Mouse (Mus musculus): Measurements from ENCODE around the gene Syt1. TPM values are rescaled to one million over a fixed set of nuclear protein-coding genes. Genes with fewer than 3 reads are reported as not detected.

The Syt1 gene
- polyA plus RNA-seq, 1 experiment from 2014 or later = 16.9 TPM

GRCm38 (mm10) chr10:108541555-108541954 lies 469.2 kb downstream of the Syt1 start:
- no peaks in the 10 kb centered on the region for H3K36me3 ChIP-seq (ENCODE audit: control insufficient read depth, insufficient read depth, low read length)
- no peaks in the 10 kb centered on the region for H3K27me3 ChIP-seq (ENCODE audit: control insufficient read depth, insufficient read depth, low read length)
- no peaks in the 10 kb centered on the region for H3K9me3 ChIP-seq (ENCODE audit: control insufficient read depth, low read length)
- no peaks in the 10 kb centered on the region for H3K4me1 ChIP-seq (replicated peaks; ENCODE audit: control insufficient read depth, insufficient read depth, low read length)
- no peak overlapping the region for H3K9ac ChIP-seq (ENCODE audit: low read length)
- ATAC-seq (replicated peaks; ENCODE audit: low FRiP score) = no peak
- WGBS = 86% methylated on average over 9 of the region's 9 CpGs
- H3K27ac ChIP-seq (ENCODE audit: low read depth, low read length) = no peak overlapping the region
- no peak overlapping the region for H3K4me2 ChIP-seq (ENCODE audit: low read depth, low read length, severe bottlenecking)
- H3K4me3 ChIP-seq (ENCODE audit: low read depth, low read length) = no peak overlapping the region
- no peak for DNase-seq (ENCODE audit: low spot score)

GRCm38 (mm10) chr10:108538546-108538945 lies 472.2 kb downstream of the Syt1 start:
- ATAC-seq (replicated peaks; ENCODE audit: low FRiP score) (no peak), DNase-seq (ENCODE audit: low spot score) (no peak)
- Histone ChIP-seq H3K36me3 (ENCODE audit: control insufficient read depth, insufficient read depth, low read length) (no peaks in the 10 kb centered on the region), H3K4me3 (ENCODE audit: low read depth, low read length) (no peak overlapping the region), H3K4me2 (ENCODE audit: low read depth, low read length, severe bottlenecking) (no peak overlapping the region), H3K4me1 (replicated peaks; ENCODE audit: control insufficient read depth, insufficient read depth, low read length) (no peaks in the 10 kb centered on the region), H3K27me3 (ENCODE audit: control insufficient read depth, insufficient read depth, low read length) (no peaks in the 10 kb centered on the region), H3K9me3 (ENCODE audit: control insufficient read depth, low read length) (no peaks in the 10 kb centered on the region), H3K27ac (ENCODE audit: low read depth, low read length) (no peak overlapping the region), H3K9ac (ENCODE audit: low read length) (no peak overlapping the region)
- WGBS = 87% methylated on average over 3 of the region's 3 CpGs

DNA sequence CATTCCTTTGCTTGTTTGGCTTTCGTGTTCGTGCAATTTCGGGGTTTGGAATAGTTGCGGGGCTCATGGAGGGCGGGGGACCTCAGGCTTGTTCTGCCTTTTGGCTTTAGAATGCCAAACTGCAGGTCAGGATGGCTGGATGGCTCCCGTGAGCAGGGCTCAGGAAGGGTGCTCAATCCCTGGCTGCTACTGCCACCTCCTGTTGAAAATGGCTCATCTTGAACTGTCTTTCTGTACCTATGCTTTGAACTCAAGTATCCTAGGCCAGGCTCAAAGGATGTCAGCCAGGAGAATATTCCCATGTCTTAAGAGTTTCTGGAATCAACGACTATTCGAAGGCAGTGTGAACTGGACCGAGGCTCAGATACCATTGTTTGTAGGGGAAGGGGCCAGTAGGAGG lies 473.1 kb downstream of the Syt1 start:
- no peak overlapping the region for H3K27ac ChIP-seq (ENCODE audit: low read depth, low read length)
- no peak overlapping the region for H3K4me3 ChIP-seq (ENCODE audit: low read depth, low read length)
- no peaks in the 10 kb centered on the region for H3K9me3 ChIP-seq (ENCODE audit: control insufficient read depth, low read length)
- H3K4me2 ChIP-seq (ENCODE audit: low read depth, low read length, severe bottlenecking) = no peak overlapping the region
- H3K4me1 ChIP-seq (replicated peaks; ENCODE audit: control insufficient read depth, insufficient read depth, low read length) = no peaks in the 10 kb centered on the region
- DNase-seq (ENCODE audit: low spot score) (no peak), ATAC-seq (replicated peaks; ENCODE audit: low FRiP score) (no peak)
- H3K9ac ChIP-seq (ENCODE audit: low read length) = no peak overlapping the region
- no peaks in the 10 kb centered on the region for H3K36me3 ChIP-seq (ENCODE audit: control insufficient read depth, insufficient read depth, low read length)
- 75% methylated on average over 9 of the region's 9 CpGs for WGBS
- H3K27me3 ChIP-seq (ENCODE audit: control insufficient read depth, insufficient read depth, low read length) = no peaks in the 10 kb centered on the region

- 50% methylated on average over 5 of the region's 5 CpGs for WGBS
- H3K27ac ChIP-seq (ENCODE audit: low read depth, low read length) = no peak overlapping the region
- ATAC-seq (replicated peaks; ENCODE audit: low FRiP score) = no peak
Measured at GRCm38 (mm10) chr10:108535922-108536321, 474.9 kb downstream of the Syt1 start.

GRCm38 (mm10) chr10:108534112-108534511 lies 476.7 kb downstream of the Syt1 start:
- no peaks in the 10 kb centered on the region for H3K36me3 ChIP-seq (ENCODE audit: control insufficient read depth, insufficient read depth, low read length)

More at GRCm38 (mm10) chr10:108535922-108536321, 474.9 kb downstream of the Syt1 start:
- DNase-seq (ENCODE audit: low spot score) = no peak
- Histone ChIP-seq H3K9ac (ENCODE audit: low read length) (no peak overlapping the region), H3K4me3 (ENCODE audit: low read depth, low read length) (no peak overlapping the region), H3K4me1 (replicated peaks; ENCODE audit: control insufficient read depth, insufficient read depth, low read length) (no peaks in the 10 kb centered on the region), H3K9me3 (ENCODE audit: control insufficient read depth, low read length) (no peaks in the 10 kb centered on the region), H3K4me2 (ENCODE audit: low read depth, low read length, severe bottlenecking) (no peak overlapping the region), H3K27me3 (ENCODE audit: control insufficient read depth, insufficient read depth, low read length) (no peaks in the 10 kb centered on the region), H3K36me3 (ENCODE audit: control insufficient read depth, insufficient read depth, low read length) (no peaks in the 10 kb centered on the region)

GRCm38 (mm10) chr10:108532916-108533315 lies 477.9 kb downstream of the Syt1 start:
- no peaks in the 10 kb centered on the region for H3K36me3 ChIP-seq (ENCODE audit: control insufficient read depth, insufficient read depth, low read length)
- no peak overlapping the region for H3K4me3 ChIP-seq (ENCODE audit: low read depth, low read length)
- no peak overlapping the region for H3K4me2 ChIP-seq (ENCODE audit: low read depth, low read length, severe bottlenecking)
- no peak for DNase-seq (ENCODE audit: low spot score)
- no peaks in the 10 kb centered on the region for H3K4me1 ChIP-seq (replicated peaks; ENCODE audit: control insufficient read depth, insufficient read depth, low read length)
- no peaks in the 10 kb centered on the region for H3K27me3 ChIP-seq (ENCODE audit: control insufficient read depth, insufficient read depth, low read length)
- no peak overlapping the region for H3K27ac ChIP-seq (ENCODE audit: low read depth, low read length)
- no peak for ATAC-seq (replicated peaks; ENCODE audit: low FRiP score)
- H3K9ac ChIP-seq (ENCODE audit: low read length) = no peak overlapping the region
- WGBS = 95% methylated on average over 11 of the region's 11 CpGs
- no peaks in the 10 kb centered on the region for H3K9me3 ChIP-seq (ENCODE audit: control insufficient read depth, low read length)

More at GRCm38 (mm10) chr10:108534112-108534511, 476.7 kb downstream of the Syt1 start:
- ATAC-seq (replicated peaks; ENCODE audit: low FRiP score) = no peak
- H3K4me3 ChIP-seq (ENCODE audit: low read depth, low read length) = no peak overlapping the region
- WGBS = 78% methylated on average over 4 of the region's 4 CpGs
- no peak overlapping the region for H3K4me2 ChIP-seq (ENCODE audit: low read depth, low read length, severe bottlenecking)
- H3K27ac ChIP-seq (ENCODE audit: low read depth, low read length) = no peak overlapping the region
- H3K4me1 ChIP-seq (replicated peaks; ENCODE audit: control insufficient read depth, insufficient read depth, low read length) = no peaks in the 10 kb centered on the region
- DNase-seq (ENCODE audit: low spot score) = no peak
- H3K9ac ChIP-seq (ENCODE audit: low read length) = no peak overlapping the region
- no peaks in the 10 kb centered on the region for H3K9me3 ChIP-seq (ENCODE audit: control insufficient read depth, low read length)
- no peaks in the 10 kb centered on the region for H3K27me3 ChIP-seq (ENCODE audit: control insufficient read depth, insufficient read depth, low read length)

DNA sequence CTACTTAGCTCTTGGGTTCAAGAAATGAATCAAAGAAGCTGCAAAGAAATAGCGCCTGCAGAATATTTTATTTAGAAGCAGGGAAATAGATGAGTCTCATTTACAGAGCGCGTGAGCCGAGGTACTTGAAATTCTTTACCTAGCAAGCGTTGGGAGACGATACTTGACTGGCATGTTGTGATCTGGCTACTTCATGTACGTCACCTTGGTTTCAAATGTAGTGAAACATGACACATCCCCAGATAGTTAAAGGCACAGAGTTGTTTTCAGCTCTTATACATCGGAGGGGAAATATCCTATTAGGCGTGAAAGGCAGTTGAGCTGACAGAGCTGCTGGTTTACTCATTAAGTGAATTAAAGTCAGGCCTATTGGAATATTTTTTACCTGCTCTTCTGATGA lies 478.5 kb downstream of the Syt1 start:
- Histone ChIP-seq H3K4me3 (ENCODE audit: low read depth, low read length) (no peak overlapping the region), H3K27me3 (ENCODE audit: control insufficient read depth, insufficient read depth, low read length) (no peaks in the 10 kb centered on the region), H3K27ac (ENCODE audit: low read depth, low read length) (no peak overlapping the region), H3K36me3 (ENCODE audit: control insufficient read depth, insufficient read depth, low read length) (no peaks in the 10 kb centered on the region), H3K9me3 (ENCODE audit: control insufficient read depth, low read length) (no peaks in the 10 kb centered on the region), H3K4me1 (replicated peaks; ENCODE audit: control insufficient read depth, insufficient read depth, low read length) (no peaks in the 10 kb centered on the region), H3K4me2 (ENCODE audit: low read depth, low read length, severe bottlenecking) (no peak overlapping the region), H3K9ac (ENCODE audit: low read length) (no peak overlapping the region)
- ATAC-seq (replicated peaks; ENCODE audit: low FRiP score) (no peak), DNase-seq (ENCODE audit: low spot score) (no peak)
- 85% methylated on average over 9 of the region's 9 CpGs for WGBS

DNA sequence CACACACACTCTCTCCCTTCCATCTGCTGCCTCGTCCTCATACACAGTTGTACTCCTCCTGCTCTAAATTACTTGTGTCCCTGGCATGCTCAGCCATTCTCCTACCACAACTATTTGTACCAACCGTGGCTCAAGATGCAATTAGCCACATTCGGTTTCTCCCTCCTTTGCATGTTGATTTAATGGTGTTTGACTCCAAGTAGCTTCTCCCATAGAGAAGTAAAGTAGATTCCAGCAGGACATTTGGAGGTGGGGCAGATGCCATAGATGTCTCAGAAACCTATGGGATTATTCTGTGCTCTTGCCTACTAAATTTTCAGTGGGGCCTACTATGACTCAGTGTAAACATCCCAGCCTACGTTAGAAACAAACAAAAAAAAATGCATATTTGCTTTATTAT lies 479.1 kb downstream of the Syt1 start:
- H3K9me3 ChIP-seq (ENCODE audit: control insufficient read depth, low read length) = no peaks in the 10 kb centered on the region
- no peak overlapping the region for H3K4me3 ChIP-seq (ENCODE audit: low read depth, low read length)
- H3K36me3 ChIP-seq (ENCODE audit: control insufficient read depth, insufficient read depth, low read length) = no peaks in the 10 kb centered on the region
- DNase-seq (ENCODE audit: low spot score) = no peak
- 56% methylated on average over 4 of the region's 4 CpGs for WGBS
- no peak overlapping the region for H3K9ac ChIP-seq (ENCODE audit: low read length)
- H3K27ac ChIP-seq (ENCODE audit: low read depth, low read length) = no peak overlapping the region
- H3K27me3 ChIP-seq (ENCODE audit: control insufficient read depth, insufficient read depth, low read length) = no peaks in the 10 kb centered on the region
- ATAC-seq (replicated peaks; ENCODE audit: low FRiP score) = no peak
- H3K4me2 ChIP-seq (ENCODE audit: low read depth, low read length, severe bottlenecking) = no peak overlapping the region
- no peaks in the 10 kb centered on the region for H3K4me1 ChIP-seq (replicated peaks; ENCODE audit: control insufficient read depth, insufficient read depth, low read length)

GRCm38 (mm10) chr10:108531111-108531510 lies 479.7 kb downstream of the Syt1 start:
- no peaks in the 10 kb centered on the region for H3K4me1 ChIP-seq (replicated peaks; ENCODE audit: control insufficient read depth, insufficient read depth, low read length)
- H3K27me3 ChIP-seq (ENCODE audit: control insufficient read depth, insufficient read depth, low read length) = no peaks in the 10 kb centered on the region
- H3K9ac ChIP-seq (ENCODE audit: low read length) = no peak overlapping the region
- ATAC-seq (replicated peaks; ENCODE audit: low FRiP score) = no peak
- no peak overlapping the region for H3K4me2 ChIP-seq (ENCODE audit: low read depth, low read length, severe bottlenecking)
- H3K4me3 ChIP-seq (ENCODE audit: low read depth, low read length) = no peak overlapping the region
- H3K36me3 ChIP-seq (ENCODE audit: control insufficient read depth, insufficient read depth, low read length) = no peaks in the 10 kb centered on the region
- no peak overlapping the region for H3K27ac ChIP-seq (ENCODE audit: low read depth, low read length)
- WGBS = 46% methylated on average over 4 of the region's 4 CpGs
- no peaks in the 10 kb centered on the region for H3K9me3 ChIP-seq (ENCODE audit: control insufficient read depth, low read length)
- DNase-seq (ENCODE audit: low spot score) = no peak
